In genomic region chr7:111249606-111250005, GRCm38 (mm10) we compare ENCODE assay signal across 8 mouse cellular contexts.
DNase-seq lines count a peak whose midpoint lies in the region; ATAC-seq and TF ChIP-seq lines count a peak whose summit lies in the region.

No protein-coding gene starts in this region.

- TF ChIP-seq CTCF in lung, embryonic 14.5 days (IDR thresholded peaks at IDR 0.05; ENCODE audit: low read depth), result peak; percentile 96

- H3K36me3 ChIP-seq in lung, embryonic 14.5 days (ENCODE audit: insufficient read depth), result no peaks in the 10 kb centered on the region

- H3K4me1 ChIP-seq in lung, embryonic 14.5 days (ENCODE audit: insufficient read depth), result no peaks in the 10 kb centered on the region

- no peak overlapping the region for H3K9ac ChIP-seq in lung, embryonic 14.5 days

- no peak overlapping the region for H3K4me2 ChIP-seq in lung, embryonic 14.5 days

- ATAC-seq in lung, embryonic 14.5 days (ENCODE audit: insufficient read depth), result no peak

- WGBS in lung, embryonic 14.5 days, result 27% methylated on average over 5 of the region's 5 CpGs

- H3K27me3 ChIP-seq in lung, embryonic 14.5 days (ENCODE audit: insufficient read depth, low read length), result no peaks in the 10 kb centered on the region

- peak; percentile 73 for DNase-seq in B cell, adult 2 months
- peak; percentile 1 for DNase-seq in T-cell, adult 2 months (ENCODE audit: low spot score)
- DNase-seq in cerebellum, postnatal 4 days (ENCODE audit: low spot score in 2 of 2), result peak; percentile 71 to 85
- DNase-seq in gastrocnemius, adult 8-10 months (ENCODE audit: low spot score in 2 of 2), result peak; percentile 68 to 69
- DNase-seq in kidney, postnatal 36 days, result peak; percentile 75 to 95
- DNase-seq in lung, embryonic 14.5 days, result peak; percentile 88
- peak; percentile 83 for DNase-seq in retina, embryonic 14.5 days (ENCODE audit: low spot score)
- DNase-seq in urinary bladder, adult 18-20 months (ENCODE audit: low spot score in 2 of 2), result peak; percentile 78 to 90

- no peaks in the 10 kb centered on the region for H3K9me3 ChIP-seq in lung, embryonic 14.5 days (ENCODE audit: low read depth, low read length)

- no peak overlapping the region for H3K27ac ChIP-seq in lung, embryonic 14.5 days (ENCODE audit: low read depth)

- H3K4me3 ChIP-seq in lung, embryonic 14.5 days (ENCODE audit: low read depth, low read length), result no peak overlapping the region

Comparison
In these comparisons a context has a peak if more than half of its experiments do, and no peak if none do; other contexts are left out.
1. DNase-seq: peak in every context shown above with its lines; median percentile 88 in lung, embryonic 14.5 days; 85 in kidney, postnatal 36 days; 84 in urinary bladder, adult 18-20 months; 83 in retina, embryonic 14.5 days; 78 in cerebellum, postnatal 4 days; 73 in B cell, adult 2 months; 68 in gastrocnemius, adult 8-10 months; 1 in T-cell, adult 2 months.